Mouse (Mus musculus): ENCODE results near the gene Park7. TPM values are rescaled to one million over a fixed set of nuclear protein-coding genes. Genes with fewer than 3 reads are reported as not detected.

The Park7 gene
- polyA plus RNA-seq, 1 experiment from 2014 or later: 419 TPM

- Histone ChIP-seq H3K4me1 (replicated peaks; ENCODE audit: insufficient read depth, low read length) (peaks cover 8% of the 10 kb centered on the region; the same call in 1 of the 2 replicates), H3K36me3 (ENCODE audit: insufficient read depth, low read length) (no peaks in the 10 kb centered on the region), H3K9ac (ENCODE audit: low read depth, low read length) (no peak overlapping the region), H3K4me3 (replicated peaks; ENCODE audit: low read depth, low read length) (no peak overlapping the region), H3K9me3 (replicated peaks; ENCODE audit: low read length) (no peaks in the 10 kb centered on the region), H3K27me3 (ENCODE audit: insufficient read depth, low read length) (no peaks in the 10 kb centered on the region), H3K27ac (0 out of 2 replicates have a peak overlapping the region, but pooled peaks have one; percentile 27), H3K4me2 (ENCODE audit: low read length) (peak overlapping the region; percentile 31)
- WGBS: 31% methylated on average over 20 of the region's 20 CpGs
- DNase-seq (ENCODE audit: low spot score) (peak; percentile 24), ATAC-seq (replicated peaks; ENCODE audit: low FRiP score, low read depth) (peak; percentile 44; the same call in 1 of the 2 replicates)
- TF ChIP-seq CTCF (IDR thresholded peaks at IDR 0.05; ENCODE audit: low read depth): 0 out of 2 replicates have a peak, but pooled peaks have one; percentile 5
Measured at GRCm38 (mm10) chr4:150889273-150889954, 24.8 kb downstream of the Park7 start.

- Histone ChIP-seq H3K36me3 (ENCODE audit: insufficient read depth, low read length) (no peaks in the 10 kb centered on the region), H3K27ac (no peak overlapping the region), H3K4me2 (ENCODE audit: low read length) (no peak overlapping the region), H3K9me3 (replicated peaks; ENCODE audit: low read length) (no peaks in the 10 kb centered on the region), H3K4me3 (replicated peaks; ENCODE audit: low read depth, low read length) (no peak overlapping the region), H3K27me3 (ENCODE audit: insufficient read depth, low read length) (no peaks in the 10 kb centered on the region), H3K9ac (ENCODE audit: low read depth, low read length) (no peak overlapping the region), H3K4me1 (replicated peaks; ENCODE audit: insufficient read depth, low read length) (peaks cover 8% of the 10 kb centered on the region; the same call in 1 of the 2 replicates)
- DNase-seq (ENCODE audit: low spot score) (no peak), ATAC-seq (replicated peaks; ENCODE audit: low FRiP score, low read depth) (no peak)
- no peak for TF ChIP-seq CTCF (IDR thresholded peaks at IDR 0.05; ENCODE audit: low read depth)
- 67% methylated on average over 4 of the region's 4 CpGs for WGBS
Measured at GRCm38 (mm10) chr4:150888492-150888891, 25.7 kb downstream of the Park7 start.

DNA sequence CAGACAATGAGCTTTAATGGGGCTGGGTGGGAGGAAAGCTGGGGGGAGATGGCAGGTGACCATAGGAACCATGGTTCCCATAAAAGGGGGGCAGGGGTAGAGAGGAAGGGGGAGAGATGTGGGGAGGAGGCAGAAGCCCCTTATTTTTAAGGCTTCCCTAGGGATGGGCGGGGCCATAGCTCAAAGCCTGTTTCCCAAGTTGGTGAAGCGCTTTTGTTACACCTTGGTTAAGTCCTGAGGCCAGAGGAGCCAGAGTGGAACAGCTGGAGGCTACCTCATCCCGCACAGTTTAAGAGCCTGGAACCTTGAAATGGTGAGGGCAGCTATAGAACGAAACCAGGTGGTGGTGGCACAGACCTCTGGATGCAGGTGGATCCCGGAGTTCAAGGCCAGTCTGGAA lies 26.3 kb downstream of the Park7 start:
- H3K4me3 ChIP-seq (replicated peaks; ENCODE audit: low read depth, low read length): no peak overlapping the region
- WGBS: 75% methylated on average over 5 of the region's 5 CpGs

GRCm38 (mm10) chr4:150882632-150883031 lies 31.6 kb downstream of the Park7 start:
- Histone ChIP-seq H3K4me3 (replicated peaks; ENCODE audit: low read depth, low read length) (no peak overlapping the region), H3K27ac (no peak overlapping the region), H3K9ac (ENCODE audit: low read depth, low read length) (no peak overlapping the region), H3K4me2 (ENCODE audit: low read length) (no peak overlapping the region), H3K36me3 (ENCODE audit: insufficient read depth, low read length) (no peaks in the 10 kb centered on the region), H3K4me1 (replicated peaks; ENCODE audit: insufficient read depth, low read length) (no peaks in the 10 kb centered on the region), H3K9me3 (replicated peaks; ENCODE audit: low read length) (0 out of 2 replicates have a peak, but pooled peaks cover 11% of the 10 kb centered on the region), H3K27me3 (ENCODE audit: insufficient read depth, low read length) (no peaks in the 10 kb centered on the region)
- ATAC-seq (replicated peaks; ENCODE audit: low FRiP score, low read depth) (no peak), DNase-seq (ENCODE audit: low spot score) (no peak)
- 82% methylated on average over 5 of the region's 5 CpGs for WGBS
- TF ChIP-seq CTCF (IDR thresholded peaks at IDR 0.05; ENCODE audit: low read depth): no peak

More for the DNA sequence above, 26.3 kb downstream of the Park7 start:
- Histone ChIP-seq H3K27ac (no peak overlapping the region), H3K4me1 (replicated peaks; ENCODE audit: insufficient read depth, low read length) (peaks cover 8% of the 10 kb centered on the region; the same call in 1 of the 2 replicates), H3K4me2 (ENCODE audit: low read length) (no peak overlapping the region), H3K36me3 (ENCODE audit: insufficient read depth, low read length) (no peaks in the 10 kb centered on the region), H3K27me3 (ENCODE audit: insufficient read depth, low read length) (no peaks in the 10 kb centered on the region), H3K9me3 (replicated peaks; ENCODE audit: low read length) (no peaks in the 10 kb centered on the region), H3K9ac (ENCODE audit: low read depth, low read length) (no peak overlapping the region)
- DNase-seq (ENCODE audit: low spot score) (no peak), ATAC-seq (replicated peaks; ENCODE audit: low FRiP score, low read depth) (0 out of 2 replicates have a peak, but pooled peaks have one; percentile 26)
- TF ChIP-seq CTCF (IDR thresholded peaks at IDR 0.05; ENCODE audit: low read depth): no peak

DNA sequence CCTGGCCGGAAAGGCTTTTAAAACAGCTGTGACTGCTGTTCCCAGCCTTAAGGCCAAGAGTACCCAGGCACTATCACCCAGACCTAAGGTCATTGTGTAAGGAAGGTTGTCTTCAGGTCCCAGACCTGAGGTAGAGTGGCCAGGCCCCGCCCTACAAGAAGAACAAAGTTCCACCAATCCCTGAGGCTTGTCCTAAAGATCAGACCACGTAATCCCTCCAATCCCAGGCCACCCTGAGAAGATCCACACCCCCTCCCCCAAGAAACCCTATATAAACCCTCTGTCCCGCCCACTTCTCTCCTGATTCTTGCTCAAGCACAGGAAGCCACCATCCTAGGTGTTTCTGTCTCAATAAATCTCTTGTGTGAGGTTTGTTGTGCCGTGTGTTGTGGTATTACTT lies 33.9 kb downstream of the Park7 start:
- 87% methylated on average over 5 of the region's 5 CpGs for WGBS

GRCm38 (mm10) chr4:150879631-150880030 lies 34.6 kb downstream of the Park7 start:
- no peak overlapping the region for H3K9ac ChIP-seq (ENCODE audit: low read depth, low read length)
- no peaks in the 10 kb centered on the region for H3K27me3 ChIP-seq (ENCODE audit: insufficient read depth, low read length)
- no peak overlapping the region for H3K4me2 ChIP-seq (ENCODE audit: low read length)
- H3K36me3 ChIP-seq (ENCODE audit: insufficient read depth, low read length): no peaks in the 10 kb centered on the region
- no peak for TF ChIP-seq CTCF (IDR thresholded peaks at IDR 0.05; ENCODE audit: low read depth)
- ATAC-seq (replicated peaks; ENCODE audit: low FRiP score, low read depth): no peak
- H3K4me1 ChIP-seq (replicated peaks; ENCODE audit: insufficient read depth, low read length): no peaks in the 10 kb centered on the region
- H3K27ac ChIP-seq: no peak overlapping the region
- no peak overlapping the region for H3K4me3 ChIP-seq (replicated peaks; ENCODE audit: low read depth, low read length)
- WGBS: 96% methylated on average over 22 of the region's 22 CpGs
- no peak for DNase-seq (ENCODE audit: low spot score)
- H3K9me3 ChIP-seq (replicated peaks; ENCODE audit: low read length): 0 out of 2 replicates have a peak, but pooled peaks cover 11% of the 10 kb centered on the region

More for the DNA sequence above, 33.9 kb downstream of the Park7 start:
- TF ChIP-seq CTCF (IDR thresholded peaks at IDR 0.05; ENCODE audit: low read depth): no peak
- H3K4me1 ChIP-seq (replicated peaks; ENCODE audit: insufficient read depth, low read length): no peaks in the 10 kb centered on the region
- 0 out of 2 replicates have a peak, but pooled peaks cover 11% of the 10 kb centered on the region for H3K9me3 ChIP-seq (replicated peaks; ENCODE audit: low read length)
- H3K4me3 ChIP-seq (replicated peaks; ENCODE audit: low read depth, low read length): no peak overlapping the region
- no peak overlapping the region for H3K9ac ChIP-seq (ENCODE audit: low read depth, low read length)
- H3K4me2 ChIP-seq (ENCODE audit: low read length): no peak overlapping the region
- no peaks in the 10 kb centered on the region for H3K27me3 ChIP-seq (ENCODE audit: insufficient read depth, low read length)
- H3K27ac ChIP-seq: no peak overlapping the region
- DNase-seq (ENCODE audit: low spot score): no peak
- no peak for ATAC-seq (replicated peaks; ENCODE audit: low FRiP score, low read depth)
- no peaks in the 10 kb centered on the region for H3K36me3 ChIP-seq (ENCODE audit: insufficient read depth, low read length)

All from kidney, postnatal 0 days (tissue).